15 mouse cellular contexts compared by ENCODE assay signal in the genomic region with DNA sequence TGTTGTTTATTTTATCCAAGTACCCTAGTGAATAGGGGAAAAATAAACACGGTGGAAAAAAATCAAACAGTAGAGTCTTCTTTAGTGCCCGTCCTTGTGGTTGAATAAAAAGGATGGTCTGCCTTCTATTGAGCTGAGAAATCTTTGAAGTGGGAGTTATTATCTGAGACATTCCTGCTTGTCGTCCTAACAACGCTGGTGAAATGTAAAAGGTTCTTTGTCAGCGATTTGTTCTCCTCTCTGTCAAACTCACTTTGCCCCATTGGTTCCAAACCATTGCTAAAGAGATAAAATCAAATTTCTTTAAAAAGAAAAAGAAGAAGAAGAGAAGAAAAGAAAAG. TPM values are rescaled to one million over a fixed set of nuclear protein-coding genes. Genes with fewer than 3 reads are reported as not detected.
DNase-seq lines count a peak whose midpoint lies in the region; ATAC-seq lines count a peak whose summit lies in the region.
"Had no signal": no experiment of that assay in that cellular context is flagged by ENCODE, and none has a peak within 500 bp of the region (broad histone marks: within the 10 kb centered on the region; RNA-seq: fewer than 3 reads in every experiment).

No protein-coding gene starts in this region.

- peak overlapping the region; percentile 93 for H3K27ac ChIP-seq in neural tube, embryonic 11.5 days (ENCODE audit: low read depth, low read length)
- H3K27ac ChIP-seq in hindbrain, embryonic 12.5 days, result peak overlapping the region; percentile 94
- peak overlapping the region; percentile 71; the same call in 1 of the 2 replicates for H3K27ac ChIP-seq in midbrain, embryonic 14.5 days (replicated peaks; ENCODE audit: low read depth, low read length)
- H3K27ac ChIP-seq: heart, embryonic 10.5 days; macrophage had no signal

- H3K4me3 ChIP-seq in neural tube, embryonic 11.5 days (ENCODE audit: low read depth, low read length), result no peak overlapping the region
- no peak overlapping the region for H3K4me3 ChIP-seq in hindbrain, embryonic 12.5 days
- no peak overlapping the region for H3K4me3 ChIP-seq in midbrain, embryonic 14.5 days (replicated peaks; ENCODE audit: low read depth, low read length)
- H3K4me3 ChIP-seq: heart, embryonic 10.5 days had no signal

- no peak for ATAC-seq in neural tube, embryonic 11.5 days (ENCODE audit: insufficient read depth, low FRiP score, low TSS enrichment)
- no peak for ATAC-seq in hindbrain, embryonic 12.5 days (ENCODE audit: low FRiP score)
- ATAC-seq in midbrain, embryonic 14.5 days (ENCODE audit: low FRiP score, low TSS enrichment), result no peak
- no peak for ATAC-seq in activated CD4-positive, CD25-positive, alpha-beta regulatory T cell, adult 4 months

- WGBS in neural tube, embryonic 11.5 days, result 1% methylated on average over 5 of the region's 5 CpGs
- 2% methylated on average over 5 of the region's 5 CpGs for WGBS in hindbrain, embryonic 12.5 days
- 3% methylated on average over 5 of the region's 5 CpGs for WGBS in midbrain, embryonic 14.5 days

- H3K36me3 ChIP-seq in neural tube, embryonic 11.5 days (ENCODE audit: control insufficient read depth, insufficient read depth, low read length), result no peaks in the 10 kb centered on the region
- H3K36me3 ChIP-seq in hindbrain, embryonic 12.5 days, result no peaks in the 10 kb centered on the region
- H3K36me3 ChIP-seq in midbrain, embryonic 14.5 days (ENCODE audit: control insufficient read depth, insufficient read depth, low read length), result no peaks in the 10 kb centered on the region
- H3K36me3 ChIP-seq: heart, embryonic 10.5 days had no signal

- H3K4me2 ChIP-seq in neural tube, embryonic 11.5 days (ENCODE audit: low read depth), result peak overlapping the region; percentile 84; the same call in 1 of the 2 replicates
- peak overlapping the region; percentile 79 for H3K4me2 ChIP-seq in hindbrain, embryonic 12.5 days (replicated peaks)
- H3K4me2 ChIP-seq in midbrain, embryonic 14.5 days (ENCODE audit: low read length), result peak overlapping the region; percentile 33

- no peaks in the 10 kb centered on the region for H3K9me3 ChIP-seq in neural tube, embryonic 11.5 days (ENCODE audit: control insufficient read depth, low read length)
- H3K9me3 ChIP-seq in hindbrain, embryonic 12.5 days (replicated peaks), result no peaks in the 10 kb centered on the region
- H3K9me3 ChIP-seq in midbrain, embryonic 14.5 days (ENCODE audit: control insufficient read depth, low read length), result no peaks in the 10 kb centered on the region
- H3K9me3 ChIP-seq: heart, embryonic 10.5 days had no signal

- H3K4me1 ChIP-seq in neural tube, embryonic 11.5 days (ENCODE audit: control insufficient read depth, insufficient read depth, low read length), result peaks cover 5% of the 10 kb centered on the region; the same call in 1 of the 2 replicates
- peaks cover 9% of the 10 kb centered on the region; the same call in 1 of the 2 replicates for H3K4me1 ChIP-seq in hindbrain, embryonic 12.5 days
- no peaks in the 10 kb centered on the region for H3K4me1 ChIP-seq in midbrain, embryonic 14.5 days (ENCODE audit: control insufficient read depth, insufficient read depth, low read length)

- no peak overlapping the region for H3K9ac ChIP-seq in neural tube, embryonic 11.5 days (ENCODE audit: low read length)
- no peak overlapping the region for H3K9ac ChIP-seq in hindbrain, embryonic 12.5 days
- no peak overlapping the region for H3K9ac ChIP-seq in midbrain, embryonic 14.5 days (replicated peaks; ENCODE audit: low read length)

- H3K27me3 ChIP-seq in neural tube, embryonic 11.5 days (ENCODE audit: control insufficient read depth, insufficient read depth, low read length), result peaks cover 86% of the 10 kb centered on the region
- H3K27me3 ChIP-seq in hindbrain, embryonic 12.5 days, result peaks cover 91% of the 10 kb centered on the region
- H3K27me3 ChIP-seq in midbrain, embryonic 14.5 days (ENCODE audit: control insufficient read depth, insufficient read depth, low read length), result peaks cover 85% of the 10 kb centered on the region

- DNase-seq in neural tube, embryonic 11.5 days (ENCODE audit: low spot score), result no peak
- no peak for DNase-seq in neural tube, embryonic 10.5 days (ENCODE audit: extremely low spot score, low spot score)
- no peak for DNase-seq in midbrain, embryonic 14.5 days
- DNase-seq in c-Kit-positive CD71-positive TER-119-positive erythroid progenitor cells, embryonic 14.5 days (ENCODE audit: low spot score), result no peak
- DNase-seq in urinary bladder, adult 18-20 months (ENCODE audit: low spot score in 2 of 2), result no peak
- DNase-seq: kidney, adult 11 months; kidney, postnatal 14 days; liver; lung, adult 18-20 months; thymus, postnatal 4 days had no signal

RNA-seq across cellular contexts. Expression of a gene that starts 22.1 kb away (rescaled TPM):
- 17.3 and 17.9 TPM in 2 replicates for polyA plus RNA-seq in neural tube, embryonic 11.5 days (2014; fragmentation: Nextera tagmentation; extraction: Ambion mirVana)
- 17.0 and 17.9 TPM in 2 replicates for polyA plus RNA-seq in hindbrain, embryonic 12.5 days (2016; fragmentation: Nextera tagmentation; extraction: Ambion mirVana)
- polyA plus RNA-seq in midbrain, embryonic 14.5 days (2014; fragmentation: Nextera tagmentation; extraction: Ambion mirVana), result 17.8 and 18.5 TPM in 2 replicates
- polyA plus RNA-seq in activated CD4-positive, CD25-positive, alpha-beta regulatory T cell, adult 4 months (2017; shearing (Covaris generic)), result not detected
- polyA plus RNA-seq: heart, embryonic 10.5 days; macrophage; spleen, adult 2 months had no signal

RNA-seq across cellular contexts. Expression of a gene that starts 25.5 kb away (rescaled TPM):
- polyA plus RNA-seq in neural tube, embryonic 11.5 days (2014; fragmentation: Nextera tagmentation; extraction: Ambion mirVana), result 52.2 and 58.1 TPM in 2 replicates
- 54.0 and 55.0 TPM in 2 replicates for polyA plus RNA-seq in hindbrain, embryonic 12.5 days (2016; fragmentation: Nextera tagmentation; extraction: Ambion mirVana)
- 32.4 and 49.1 TPM in 2 replicates for polyA plus RNA-seq in midbrain, embryonic 14.5 days (2014; fragmentation: Nextera tagmentation; extraction: Ambion mirVana)
- not detected for polyA plus RNA-seq in activated CD4-positive, CD25-positive, alpha-beta regulatory T cell, adult 4 months (2017; shearing (Covaris generic))
- polyA plus RNA-seq: macrophage; spleen, adult 2 months had no signal

Comparison
In these comparisons a context has a peak if more than half of its experiments do, and no peak if none do; other contexts are left out.
1. H3K4me2 ChIP-seq: peak in every context shown above with its lines; median percentile 84 in neural tube, embryonic 11.5 days; 79 in hindbrain, embryonic 12.5 days; 33 in midbrain, embryonic 14.5 days.
2. RNA of a gene that starts 22.1 kb away (polyA plus RNA-seq): 17.3 to 17.9 TPM in neural tube, embryonic 11.5 days, 17.0 to 17.9 TPM in hindbrain, embryonic 12.5 days and 17.8 to 18.5 TPM in midbrain, embryonic 14.5 days; not detected in activated CD4-positive, CD25-positive, alpha-beta regulatory T cell, adult 4 months; every median in the first group is over 10 times any median in the second.
3. RNA of a gene that starts 25.5 kb away (polyA plus RNA-seq): 52.2 to 58.1 TPM in neural tube, embryonic 11.5 days, 54.0 to 55.0 TPM in hindbrain, embryonic 12.5 days and 32.4 to 49.1 TPM in midbrain, embryonic 14.5 days; not detected in activated CD4-positive, CD25-positive, alpha-beta regulatory T cell, adult 4 months; every median in the first group is over 10 times any median in the second.
4. Peak in every context shown above with its lines, with median percentiles within 50 percentile points of each other: H3K27ac ChIP-seq.